In the genomic region with DNA sequence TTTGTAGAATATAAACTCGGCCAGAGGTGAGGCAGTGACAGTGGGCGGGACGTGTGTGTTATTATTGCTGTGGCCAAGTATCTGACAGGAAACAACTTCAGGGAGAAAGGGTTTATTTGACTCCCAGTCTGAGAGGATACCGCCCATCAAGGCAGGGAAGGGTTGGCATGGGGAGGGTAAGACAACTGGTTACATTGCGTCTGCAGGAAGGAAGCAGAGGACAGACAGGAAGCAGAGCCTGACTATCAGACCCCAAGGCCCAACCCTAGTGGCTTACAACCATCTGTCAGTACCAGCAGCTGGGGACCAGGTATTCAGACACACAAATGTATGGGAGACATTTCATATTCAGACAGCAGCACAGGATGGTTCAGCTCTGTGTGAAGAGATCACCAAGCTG, we compare ENCODE assay signal across 14 mouse cellular contexts.
"Had no signal": no experiment of that assay in that cellular context is flagged by ENCODE, and none has a peak within 500 bp of the region (broad histone marks: within the 10 kb centered on the region; RNA-seq: fewer than 3 reads in every experiment).

No protein-coding gene starts in this region.

- ATAC-seq: intestine, embryonic 15.5 days; liver, postnatal 0 days; lung, postnatal 0 days; midbrain, embryonic 13.5 days; midbrain, embryonic 16.5 days had no signal

- DNase-seq: kidney, adult 18-20 months; kidney, adult 9 months; kidney, postnatal 14 days; kidney, postnatal 4 days; left cerebral cortex, postnatal 4 days; liver, postnatal 0 days; lung, embryonic 14.5 days; retina, postnatal 1 day; right cerebral cortex, postnatal 25 days; spleen, adult 18-20 months had no signal
